Mouse (Mus musculus): Measurements from ENCODE around the gene Nkx1-1. TPM values are rescaled to one million over a fixed set of nuclear protein-coding genes. Genes with fewer than 3 reads are reported as not detected.

The Nkx1-1 gene
- total RNA-seq, 1 experiment from 2014 or later, result not detected

- no peak for ATAC-seq (ENCODE audit: extremely low read depth, insufficient number of reproducible peaks, low FRiP score, poor library complexity, severe bottlenecking)
Observed at GRCm38 (mm10) chr5:33430106-33430505, 3.7 kb downstream of the Nkx1-1 start.

DNA sequence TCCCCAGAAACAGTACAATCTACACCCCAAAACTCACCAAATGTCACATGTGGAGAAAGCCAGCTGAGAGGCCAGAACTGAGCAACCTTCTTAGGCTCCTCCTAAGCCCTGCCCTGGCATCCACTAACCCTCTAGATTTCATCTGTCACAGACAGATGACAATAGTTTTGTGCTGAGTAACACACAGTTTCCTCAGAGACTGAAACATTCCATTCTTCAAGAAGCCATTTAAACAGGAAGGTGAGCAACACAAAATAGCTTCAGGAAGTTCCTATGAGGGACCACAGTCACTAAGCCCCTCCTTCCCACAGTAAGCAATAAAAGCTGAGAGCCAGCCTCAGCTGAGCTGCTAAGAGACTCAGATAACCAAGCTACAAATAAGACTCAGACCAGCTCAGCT is 6.3 kb downstream of the Nkx1-1 start:
- no peak for ATAC-seq (ENCODE audit: extremely low read depth, insufficient number of reproducible peaks, low FRiP score, poor library complexity, severe bottlenecking)

GRCm38 (mm10) chr5:33420313-33420712 is 13.5 kb downstream of the Nkx1-1 start:
- no peak for ATAC-seq (ENCODE audit: extremely low read depth, insufficient number of reproducible peaks, low FRiP score, poor library complexity, severe bottlenecking)

GRCm38 (mm10) chr5:33400819-33401218 is 33.0 kb downstream of the Nkx1-1 start:
- ATAC-seq (ENCODE audit: extremely low read depth, insufficient number of reproducible peaks, low FRiP score, poor library complexity, severe bottlenecking), result no peak

- ATAC-seq (ENCODE audit: extremely low read depth, insufficient number of reproducible peaks, low FRiP score, poor library complexity, severe bottlenecking), result no peak
Observed at GRCm38 (mm10) chr5:33396828-33397227, 36.9 kb downstream of the Nkx1-1 start.

DNA sequence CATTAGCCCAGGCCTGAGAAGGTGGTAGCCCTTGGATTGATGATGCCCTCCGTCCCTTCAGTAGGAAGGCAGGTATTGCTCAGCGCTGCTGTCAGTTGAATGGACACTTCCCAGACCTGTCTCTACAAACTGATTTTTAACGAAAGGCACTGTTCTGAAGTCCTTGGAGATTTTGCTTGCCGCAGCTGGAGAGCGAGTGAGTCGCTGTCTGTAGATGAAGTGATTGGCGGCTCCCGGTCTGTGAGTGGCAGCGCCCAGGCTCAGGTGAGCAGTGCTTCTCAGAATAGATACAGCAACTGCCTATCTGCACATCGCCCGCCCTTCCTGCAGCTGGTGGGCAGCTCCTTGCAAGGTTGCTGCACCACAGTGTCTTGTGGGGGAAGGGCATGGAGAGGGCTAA is 38.1 kb downstream of the Nkx1-1 start:
- ATAC-seq (ENCODE audit: extremely low read depth, insufficient number of reproducible peaks, low FRiP score, poor library complexity, severe bottlenecking), result no peak

DNA sequence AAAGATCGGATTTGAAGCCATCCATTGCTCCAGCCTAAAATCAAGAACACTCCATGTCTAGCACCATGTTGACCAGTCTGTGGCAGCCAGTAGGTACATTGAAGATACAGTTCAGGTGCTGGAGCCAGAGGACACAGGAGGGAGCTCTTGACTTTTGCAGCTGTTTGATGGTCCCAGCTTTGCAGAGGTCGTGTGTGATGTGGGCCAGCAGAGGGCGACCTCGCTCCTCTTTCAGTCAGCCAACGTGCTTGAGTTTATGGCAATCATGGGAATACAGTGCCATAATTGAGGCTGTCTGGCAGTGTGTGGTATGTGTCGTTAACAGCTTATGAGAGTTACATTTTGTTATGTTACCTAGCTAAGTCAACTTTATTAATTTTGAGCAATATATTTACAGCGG is 40.0 kb downstream of the Nkx1-1 start:
- peak; percentile 53; the same call in 1 of the 2 replicates for ATAC-seq (ENCODE audit: extremely low read depth, insufficient number of reproducible peaks, low FRiP score, poor library complexity, severe bottlenecking)

DNA sequence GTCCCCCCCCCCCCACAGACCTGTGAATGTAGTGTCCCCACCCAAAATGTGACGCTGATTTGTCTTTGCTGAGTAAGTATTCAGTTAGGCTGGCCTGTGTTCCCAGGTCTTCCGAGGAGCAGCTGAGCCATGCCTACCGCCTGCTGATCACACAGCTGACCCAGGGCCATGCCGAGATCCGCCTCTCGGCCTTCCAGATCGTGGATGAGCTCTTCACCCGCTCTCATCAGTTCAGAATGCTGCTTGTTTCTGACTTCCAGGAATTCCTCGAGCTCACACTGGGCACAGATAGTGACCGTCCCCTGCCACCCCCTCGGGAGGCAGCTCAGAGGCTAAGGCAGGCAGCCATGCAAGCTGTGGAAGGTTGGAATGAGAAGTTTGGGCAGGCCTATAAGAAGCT is 46.2 kb downstream of the Nkx1-1 start:
- no peak for ATAC-seq (ENCODE audit: extremely low read depth, insufficient number of reproducible peaks, low FRiP score, poor library complexity, severe bottlenecking)

Other genes with a start within 250 kb of the Nkx1-1 start
- not detected in 2 replicates for gene Spon2, start 215.5 kb downstream of the Nkx1-1 start, total RNA-seq (2017)
- gene Ctbp1, start 159.0 kb downstream of the Nkx1-1 start, total RNA-seq (2017), result 128 and 142 TPM in 2 replicates
- 196 and 213 TPM in 2 replicates for gene Maea, start 98.5 kb downstream of the Nkx1-1 start, total RNA-seq (2017)
- gene Uvssa, start 55.4 kb downstream of the Nkx1-1 start, total RNA-seq (2017), result 20.5 and 21.1 TPM in 2 replicates
- 15.8 and 16.0 TPM in 2 replicates for gene Fam53a, start 195.7 kb upstream of the Nkx1-1 start, total RNA-seq (2017)
- 1.4 and 1.6 TPM in 2 replicates for gene Gm9903, start 195.9 kb upstream of the Nkx1-1 start, total RNA-seq (2017)
- 122 and 131 TPM in 2 replicates for gene Slbp, start 218.6 kb upstream of the Nkx1-1 start, total RNA-seq (2017)
- 14.6 and 23.7 TPM in 2 replicates for gene Tacc3, start 224.2 kb upstream of the Nkx1-1 start, total RNA-seq (2017)
- 21.5 and 22.0 TPM in 2 replicates for gene Tmem129, start 224.4 kb upstream of the Nkx1-1 start, total RNA-seq (2017)

All from neutrophil, adult 5-6 weeks (primary cell).